Mouse (Mus musculus): Measurements from ENCODE around the gene Pgbd5. TPM values are rescaled to one million over a fixed set of nuclear protein-coding genes. Genes with fewer than 3 reads are reported as not detected.

The Pgbd5 gene
- total RNA-seq, 1 experiment from 2014 or later: 7.6 TPM

GRCm38 (mm10) chr8:124343991-124344390, 95.5 kb downstream of the Pgbd5 start:
- DNase-seq: no peak

GRCm38 (mm10) chr8:124343151-124343550, 96.3 kb downstream of the Pgbd5 start:
- DNase-seq: no peak

- no peak for DNase-seq
Measured at GRCm38 (mm10) chr8:124340360-124341068, 98.9 kb downstream of the Pgbd5 start.

- DNase-seq: no peak
Measured at GRCm38 (mm10) chr8:124339742-124340141, 99.7 kb downstream of the Pgbd5 start.

GRCm38 (mm10) chr8:124336302-124336701, 103.2 kb downstream of the Pgbd5 start:
- no peak for DNase-seq

- no peak for DNase-seq
Measured at GRCm38 (mm10) chr8:124331706-124332105, 107.8 kb downstream of the Pgbd5 start.

- DNase-seq: peak; percentile 42
Measured at GRCm38 (mm10) chr8:124331094-124331493, 108.4 kb downstream of the Pgbd5 start.

GRCm38 (mm10) chr8:124330433-124330832, 109.0 kb downstream of the Pgbd5 start:
- DNase-seq: peak; percentile 29

- DNase-seq: no peak
Measured at GRCm38 (mm10) chr8:124329690-124330089, 109.8 kb downstream of the Pgbd5 start.

GRCm38 (mm10) chr8:124328259-124328658, 111.2 kb downstream of the Pgbd5 start:
- DNase-seq: no peak

- no peak for DNase-seq
Measured at GRCm38 (mm10) chr8:124323356-124323755, 116.1 kb downstream of the Pgbd5 start.

- DNase-seq: no peak
Measured at GRCm38 (mm10) chr8:124321227-124321840, 118.1 kb downstream of the Pgbd5 start.

GRCm38 (mm10) chr8:124319316-124319652, 120.2 kb downstream of the Pgbd5 start:
- no peak for DNase-seq

Other genes with a start within 250 kb of the Pgbd5 start
- 33.5 and 60.5 TPM in 2 replicates for gene Galnt2, start 208.3 kb downstream of the Pgbd5 start, total RNA-seq (2021)
- gene Cog2, start 81.1 kb upstream of the Pgbd5 start, total RNA-seq (2021): 37.2 and 50.2 TPM in 2 replicates
- 1.7 and 9.7 TPM in 2 replicates for gene Agt, start 130.0 kb upstream of the Pgbd5 start, total RNA-seq (2021)
- gene Capn9, start 136.5 kb upstream of the Pgbd5 start, total RNA-seq (2021): 0.91 TPM in 1 of 2 replicates, not detected in the other
- 41.0 and 46.1 TPM in 2 replicates for gene 2310022B05Rik, start 223.7 kb upstream of the Pgbd5 start, total RNA-seq (2021)

All from adrenal gland, postnatal 25 days (tissue).